Mouse (Mus musculus) ovary, postnatal 10 days (tissue): ENCODE measurements around the gene Armc7.
A peak's percentile ranks its signal among the peaks of the same experiment; 100 is the strongest.
"Not testable (repeated sequence)": the region's sequence is repeated elsewhere in the genome, so short reads cannot be mapped to it uniquely, and the experiment has no call there.

Experiments
- DNase-seq: peaks from one replicate; pipeline ENCODE4 v3.0.0; 2022; ENCODE audit warnings: low spot score

The Armc7 gene

GRCm38 (mm10) chr11:115475025-115475757, at the start of gene Armc7:
Armc7 (plus strand) TSS chr11:115475667.
- peak; percentile 84 for DNase-seq

GRCm38 (mm10) chr11:115425671-115426070, 49.8 kb upstream of the Armc7 start:
- no peak for DNase-seq

GRCm38 (mm10) chr11:115427482-115428331, 47.8 kb upstream of the Armc7 start:
- no peak for DNase-seq

- DNase-seq = no peak
Measured at GRCm38 (mm10) chr11:115429307-115429706, 46.2 kb upstream of the Armc7 start.

- DNase-seq = no peak
Measured at GRCm38 (mm10) chr11:115430561-115430960, 44.9 kb upstream of the Armc7 start.

- DNase-seq = no peak
Measured at GRCm38 (mm10) chr11:115432814-115433213, 42.7 kb upstream of the Armc7 start.

GRCm38 (mm10) chr11:115433342-115433741, 42.1 kb upstream of the Armc7 start:
- DNase-seq = no peak

GRCm38 (mm10) chr11:115435596-115436337, 39.7 kb upstream of the Armc7 start:
- DNase-seq = no peak

GRCm38 (mm10) chr11:115437571-115438122, 37.8 kb upstream of the Armc7 start:
- no peak for DNase-seq

GRCm38 (mm10) chr11:115439326-115439725, 36.1 kb upstream of the Armc7 start:
- no peak for DNase-seq

- no peak for DNase-seq
Measured at GRCm38 (mm10) chr11:115439906-115440595, 35.4 kb upstream of the Armc7 start, which contains the start of gene Trim80. Trim80 (plus strand) TSS chr11:115440545.

- DNase-seq = no peak
Measured at GRCm38 (mm10) chr11:115441417-115441816, 34.0 kb upstream of the Armc7 start.

GRCm38 (mm10) chr11:115446906-115447305, 28.6 kb upstream of the Armc7 start:
- no peak for DNase-seq

- no peak for DNase-seq
Measured at GRCm38 (mm10) chr11:115447321-115447885, 28.1 kb upstream of the Armc7 start.

- DNase-seq = no peak
Measured at GRCm38 (mm10) chr11:115448075-115448474, 27.4 kb upstream of the Armc7 start.

- DNase-seq = no peak
Measured at GRCm38 (mm10) chr11:115448998-115449397, 26.5 kb upstream of the Armc7 start.

GRCm38 (mm10) chr11:115450176-115450575, 25.3 kb upstream of the Armc7 start:
- no peak for DNase-seq

- DNase-seq = no peak
Measured at GRCm38 (mm10) chr11:115451781-115452241, 23.7 kb upstream of the Armc7 start.

GRCm38 (mm10) chr11:115452281-115452860, 23.1 kb upstream of the Armc7 start:
- no peak for DNase-seq

- no peak for DNase-seq
Measured at GRCm38 (mm10) chr11:115453306-115453705, 22.2 kb upstream of the Armc7 start.

GRCm38 (mm10) chr11:115454822-115455221, 20.6 kb upstream of the Armc7 start:
- DNase-seq = not testable (repeated sequence)
